Mouse (Mus musculus) spleen, embryonic (tissue): ENCODE results near the gene Sit1.
"Not testable (repeated sequence)": the region's sequence is repeated elsewhere in the genome, so short reads cannot be mapped to it uniquely, and the experiment has no call there.

Experiments
- CTCF ChIA-PET: fragments of 350-600 bp; sonication (Branson Sonifier 250); formaldehyde crosslinking; loops from one replicate; lab custom pipeline; 2022; lab: Charles Lee

Gene Sit1

DNA sequence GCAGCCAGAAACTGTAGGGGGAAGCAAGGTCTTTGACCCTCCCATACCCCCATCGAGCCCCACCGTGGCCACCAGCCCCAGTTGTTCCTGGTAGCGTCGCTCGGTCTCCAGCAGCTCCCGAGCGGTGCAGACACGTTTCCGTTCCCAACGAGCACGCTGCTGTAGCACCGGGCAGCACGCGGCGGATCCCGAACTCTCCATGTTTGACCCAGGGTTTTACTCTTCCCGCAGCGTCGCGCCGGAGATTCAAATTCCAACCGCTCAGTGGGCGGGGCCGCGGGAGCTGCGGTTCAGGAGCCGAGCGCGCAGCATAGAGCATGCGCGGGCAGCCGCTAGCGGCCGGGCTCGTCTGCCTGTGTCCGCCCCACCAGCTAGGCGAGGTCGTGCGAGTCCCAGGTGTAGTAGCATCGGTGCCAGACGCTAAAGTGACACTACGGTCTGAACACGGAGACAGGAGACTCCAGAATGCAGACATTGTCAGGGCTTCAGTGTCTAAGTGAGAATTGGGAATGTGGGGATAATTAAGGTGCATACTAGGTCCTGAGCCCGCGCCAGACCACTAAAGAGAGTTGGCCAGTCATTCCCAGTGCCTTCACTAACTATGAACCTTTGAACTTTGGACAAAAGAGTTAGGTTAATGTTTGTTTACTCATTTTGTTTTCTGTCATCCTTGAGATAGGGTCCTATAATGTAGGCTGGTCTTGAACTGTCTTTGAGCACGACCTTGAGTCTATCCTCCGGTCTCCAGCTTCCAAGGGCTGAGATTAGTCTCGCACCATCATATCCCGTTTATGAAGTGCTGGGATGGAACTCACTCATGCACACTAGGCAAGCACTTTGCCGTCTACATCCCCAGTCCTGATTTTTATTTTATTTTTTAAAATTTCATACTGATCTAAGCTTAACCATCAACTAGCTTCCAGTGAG, 16.1 kb upstream of the Sit1 start, which contains the start of gene Arhgef39:
Arhgef39 (minus strand) TSS at position 289 of the 927 bp plus-strand sequence.
- CTCF ChIA-PET: interaction anchor here (0.6 kb wide), 1 partner anchor 790 kb away, joined by 3 read pairs; no protein-coding TSS in a partner anchor

- CTCF ChIA-PET: interaction anchor here (0.6 to 1.2 kb wide), 2 partner anchors 21 to 23 kb away, joined by 4 to 5 read pairs; no protein-coding TSS in a partner anchor
Observed at GRCm38 (mm10) chr4:43498983-43499382, 15.4 kb upstream of the Sit1 start.

DNA sequence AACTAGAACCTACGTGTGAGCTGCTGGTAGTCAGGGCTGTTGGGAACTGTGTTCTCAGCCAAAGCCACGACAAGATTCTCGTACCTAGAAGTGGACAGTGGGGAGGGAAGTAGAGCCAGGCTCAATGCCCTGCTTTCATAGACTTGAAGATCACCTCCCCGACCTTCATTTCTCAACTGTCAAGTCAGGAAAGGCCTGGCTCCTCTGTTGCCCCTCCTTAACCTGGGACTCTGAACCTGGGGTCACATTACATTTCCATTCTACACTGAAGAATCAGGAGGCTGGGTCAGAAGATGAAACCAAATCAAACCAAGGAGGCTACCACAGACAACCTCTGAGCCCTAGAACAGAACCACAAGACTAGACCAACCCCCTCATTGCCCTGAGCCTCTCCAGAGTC, 14.4 kb upstream of the Sit1 start:
- CTCF ChIA-PET: interaction anchor here (1.2 kb wide), 1 partner anchor 22 kb away, joined by 4 read pairs; no protein-coding TSS in a partner anchor

DNA sequence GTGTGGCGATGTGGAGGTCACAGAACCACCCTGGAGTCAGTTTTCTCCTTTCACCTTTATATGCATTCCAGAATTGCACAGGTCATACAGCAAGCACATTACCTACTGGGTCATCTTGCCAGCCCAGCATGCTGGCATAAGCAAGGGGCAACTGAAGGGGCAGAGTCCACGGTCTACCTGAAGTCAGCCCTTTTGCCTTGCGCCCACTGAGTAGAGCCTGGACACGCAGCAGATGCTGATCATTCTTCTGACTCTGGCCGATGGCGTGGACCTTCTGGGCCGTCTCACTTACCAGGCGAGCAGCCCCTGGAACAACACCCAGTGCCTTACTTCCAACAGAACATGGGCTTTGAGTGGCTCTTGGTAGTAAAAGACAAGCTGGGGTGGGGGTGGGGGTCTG, 13.9 kb upstream of the Sit1 start:
- CTCF ChIA-PET: no interaction called here

DNA sequence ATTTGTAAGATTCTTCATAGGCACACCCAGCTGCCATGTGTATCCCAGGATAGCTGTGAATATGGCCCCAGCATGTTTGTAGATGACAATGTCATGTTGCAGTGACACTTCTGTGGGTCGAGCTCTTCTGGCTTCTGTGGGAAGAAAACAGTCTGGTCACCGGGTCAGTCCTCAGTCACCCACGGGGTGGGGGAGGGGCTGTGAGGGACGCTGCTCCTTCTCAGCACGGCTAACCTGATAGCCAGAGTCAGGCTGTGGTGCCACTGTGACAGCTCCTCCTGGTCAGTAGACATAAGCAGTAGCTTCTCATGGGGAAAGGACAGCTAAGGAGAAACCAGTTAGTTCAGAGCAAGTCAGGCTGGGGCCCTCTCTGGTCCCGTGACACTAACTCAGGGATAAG, 13.1 kb upstream of the Sit1 start:
- CTCF ChIA-PET: no interaction called here

GRCm38 (mm10) chr4:43493846-43494240, 10.3 kb upstream of the Sit1 start:
- CTCF ChIA-PET: no interaction called here

GRCm38 (mm10) chr4:43493186-43493845, 9.8 kb upstream of the Sit1 start:
- CTCF ChIA-PET: interaction anchor here (0.7 to 1.3 kb wide), 3 partner anchors 11 to 14 kb away, joined by 3 to 19 read pairs (median 5); no protein-coding TSS in a partner anchor

DNA sequence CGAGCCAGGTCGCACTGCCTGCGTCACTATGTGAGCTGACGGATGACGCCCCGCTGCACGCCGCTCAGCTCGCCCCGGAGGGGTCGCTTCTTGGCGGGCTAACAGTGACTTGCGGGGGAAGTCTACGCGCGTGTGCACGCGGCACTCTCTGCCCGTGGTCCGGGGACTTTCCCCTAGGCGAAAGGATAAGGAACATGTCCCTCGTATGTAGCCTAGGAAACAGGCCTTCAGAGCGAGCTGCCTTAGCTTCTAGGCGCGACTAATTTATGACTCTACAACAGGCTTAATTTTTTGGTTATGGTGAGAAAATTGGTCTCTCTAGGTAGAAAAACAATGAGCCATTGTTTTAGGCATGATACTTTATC, 9.3 kb upstream of the Sit1 start, which contains the start of gene Ccdc107:
Ccdc107 (plus strand) TSS at position 80 of the 365 bp plus-strand sequence.
- CTCF ChIA-PET: interaction anchor here (0.7 to 1.3 kb wide), 4 partner anchors 10 to 101 kb away, joined by 3 to 19 read pairs (median 4); no protein-coding TSS in a partner anchor

- CTCF ChIA-PET: interaction anchor here (0.7 to 1.3 kb wide), 3 partner anchors 10 to 102 kb away, joined by 3 to 5 read pairs (median 3); no protein-coding TSS in a partner anchor
Observed at GRCm38 (mm10) chr4:43492101-43492820, 8.7 kb upstream of the Sit1 start.

DNA sequence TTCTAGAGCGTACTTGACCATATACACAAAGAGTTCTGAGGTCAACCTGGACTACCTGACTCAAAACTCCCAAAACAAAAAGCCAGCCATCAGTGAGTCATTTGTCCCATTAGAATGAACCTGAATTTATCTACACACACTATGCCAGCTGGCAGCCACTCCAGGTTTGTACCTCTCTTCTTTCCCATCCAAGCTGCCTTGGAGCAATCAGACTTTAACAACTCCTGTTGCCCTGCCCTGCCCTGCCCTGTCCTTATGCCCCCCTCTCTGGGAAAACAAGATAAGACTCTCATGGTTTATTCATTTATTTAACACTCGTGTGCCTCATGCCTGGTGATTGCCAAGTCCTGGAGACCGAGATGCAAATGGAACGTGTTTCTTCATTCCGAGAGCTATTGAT, 7.3 kb upstream of the Sit1 start:
- CTCF ChIA-PET: no interaction called here

- CTCF ChIA-PET: interaction anchor here (0.6 kb wide), 1 partner anchor 10 kb away, joined by 3 read pairs; no protein-coding TSS in a partner anchor
Observed at GRCm38 (mm10) chr4:43489611-43490010, 6.1 kb upstream of the Sit1 start.

GRCm38 (mm10) chr4:43485666-43486065, 2.1 kb upstream of the Sit1 start:
- CTCF ChIA-PET: not testable (repeated sequence)

GRCm38 (mm10) chr4:43482591-43482990, 943 bp downstream of the Sit1 start:
- CTCF ChIA-PET: interaction anchor here (0.5 to 0.8 kb wide), 3 partner anchors 10 to 75 kb away, joined by 3 read pairs; partner anchors contain the start of gene Ccdc107

DNA sequence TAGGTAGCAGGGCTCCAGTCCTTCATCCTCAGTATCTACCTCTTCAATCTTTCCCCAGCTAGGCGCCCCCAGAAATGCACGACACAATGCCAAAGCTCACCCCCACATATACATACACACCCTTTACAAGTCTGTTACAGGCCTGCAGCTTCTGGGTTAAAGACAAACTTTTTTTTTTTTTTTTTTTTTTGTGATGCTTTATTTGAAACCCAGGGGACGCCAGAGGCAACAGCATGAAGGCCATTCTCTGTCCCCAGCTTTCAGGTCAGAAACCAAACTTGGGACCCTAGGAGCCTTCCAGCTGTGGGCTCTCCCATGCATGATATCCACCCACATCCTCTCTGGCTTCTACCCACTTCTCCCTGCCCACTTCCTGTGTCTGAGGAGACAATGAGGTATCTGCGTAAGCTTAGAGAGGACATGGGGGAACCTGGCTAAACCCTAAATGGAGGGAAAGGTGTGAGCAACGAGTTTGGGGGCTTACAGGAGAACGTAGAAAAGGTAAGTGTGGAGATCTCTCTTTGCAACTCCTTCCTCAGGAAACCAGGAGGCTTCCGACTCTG, 1.6 kb downstream of the Sit1 start:
- CTCF ChIA-PET: interaction anchor here (0.6 to 1.6 kb wide), 4 partner anchors 11 to 76 kb away, joined by 3 to 5 read pairs (median 4); partner anchors contain the start of gene Ccdc107

DNA sequence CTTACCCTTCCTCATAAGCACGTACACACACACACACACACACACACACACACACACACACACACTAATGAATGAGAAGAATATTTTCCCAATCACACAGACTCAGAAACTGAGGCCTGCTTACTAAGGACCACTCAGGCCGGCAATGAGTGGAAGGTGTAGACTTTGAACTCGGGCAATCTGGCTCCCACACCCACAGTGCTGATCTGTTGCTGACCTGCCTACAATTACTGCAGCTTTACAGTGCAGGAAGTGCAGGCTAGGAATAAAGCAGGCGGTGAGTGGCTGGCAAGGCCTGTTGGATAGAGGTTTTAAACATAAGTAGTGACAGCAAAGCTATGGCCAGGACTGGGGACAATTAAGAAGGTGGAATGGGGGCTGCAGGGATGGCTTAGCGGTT, 2.5 kb downstream of the Sit1 start:
- CTCF ChIA-PET: interaction anchor here (0.6 to 1.6 kb wide), 4 partner anchors 12 to 48 kb away, joined by 5 to 12 read pairs (median 6); partner anchors contain the start of gene Ccdc107

DNA sequence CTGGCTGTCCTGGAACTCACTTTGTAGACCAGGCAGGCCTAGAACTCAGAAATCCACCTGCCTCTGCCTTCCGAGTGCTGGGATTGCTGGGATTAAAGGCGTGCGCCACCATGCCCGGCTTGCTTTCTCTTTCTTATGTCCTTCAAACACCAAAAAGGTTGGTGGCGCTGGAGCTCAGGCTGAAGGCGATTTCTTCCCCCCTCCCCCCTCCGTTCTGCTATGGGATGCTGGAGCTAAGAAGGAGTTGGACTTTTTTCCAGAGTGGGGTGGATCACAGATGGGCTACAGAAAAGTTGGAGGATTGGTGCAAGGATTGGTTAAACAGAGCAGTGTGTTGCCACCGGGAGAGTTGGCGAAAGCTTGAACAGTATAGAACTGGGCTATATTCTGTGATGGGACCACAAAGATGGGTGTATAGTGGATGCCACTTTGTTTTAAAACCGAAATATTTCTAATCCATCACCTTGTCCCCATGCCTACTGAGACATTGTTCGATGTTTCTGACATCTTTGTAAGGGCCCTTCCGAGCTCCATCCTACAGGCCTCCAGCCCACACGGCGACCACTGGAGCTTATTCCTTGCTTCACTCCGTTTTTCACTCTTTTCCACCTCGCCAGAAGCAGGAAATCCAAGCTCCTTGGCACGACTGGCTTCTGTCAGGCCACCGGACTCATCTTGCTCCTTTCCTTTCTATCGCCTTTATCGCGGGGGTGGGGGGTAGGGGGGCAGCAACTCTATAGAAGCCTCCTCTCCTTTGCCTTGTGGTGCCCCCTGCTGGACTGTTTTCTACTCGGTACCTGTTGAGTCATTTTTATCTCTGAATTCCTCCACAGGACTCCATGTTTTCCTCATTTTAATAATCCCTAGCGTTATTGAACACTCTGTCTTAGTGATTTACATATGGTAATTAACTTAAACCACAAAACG, 4.4 kb downstream of the Sit1 start:
- CTCF ChIA-PET: interaction anchor here (0.6 to 1.1 kb wide), 10 partner anchors 10 to 178 kb away, joined by 3 to 19 read pairs (median 4); no protein-coding TSS in a partner anchor

- CTCF ChIA-PET: interaction anchor here (0.6 to 1.1 kb wide), 4 partner anchors 15 to 44 kb away, joined by 3 to 19 read pairs (median 3); no protein-coding TSS in a partner anchor
Observed at GRCm38 (mm10) chr4:43478534-43478858, 5.0 kb downstream of the Sit1 start.

GRCm38 (mm10) chr4:43477857-43478533, 5.5 kb downstream of the Sit1 start:
- CTCF ChIA-PET: no interaction called here

DNA sequence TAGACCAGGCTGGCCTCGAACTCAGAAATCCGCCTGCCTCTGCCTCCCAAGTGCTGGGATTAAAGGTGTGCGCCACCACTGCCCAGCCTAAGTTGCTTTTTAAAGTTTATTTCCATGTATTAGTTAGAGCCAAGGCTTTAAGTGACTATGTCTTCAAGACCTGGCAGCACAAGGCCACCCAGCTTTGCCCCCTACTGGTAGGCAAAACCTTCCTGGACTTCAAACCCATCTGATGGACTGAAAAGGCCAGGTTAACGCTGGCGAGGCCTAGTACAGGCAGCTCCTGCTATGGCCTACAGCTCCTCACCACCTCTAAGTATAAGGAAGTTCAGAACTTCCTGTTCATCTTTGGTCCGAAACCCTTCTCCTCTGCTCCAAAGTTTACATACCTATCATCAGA, 6.9 kb downstream of the Sit1 start:
- CTCF ChIA-PET: interaction anchor here (0.7 to 1.6 kb wide), 4 partner anchors 10 to 29 kb away, joined by 3 to 6 read pairs (median 4); no protein-coding TSS in a partner anchor
